Mouse (Mus musculus) stomach, embryonic 14.5 days (tissue): Measurements from ENCODE around the gene Ascl3. TPM values are rescaled to one million over a fixed set of nuclear protein-coding genes. Genes with fewer than 3 reads are reported as not detected.

ENCODE experiments used
- ATAC-seq: fragments of 200-750 bp; cut with Nextera tagmentation; 2 replicates; pipeline ENCODE4 v1.8.0; 2017; ENCODE audit warnings: low read depth, moderate TSS enrichment; ENCODE audit not compliant: insufficient number of reproducible peaks, insufficient read depth, low FRiP score
- H3K27ac ChIP-seq: fragments of 300-500 bp; sonication (generic); 2 replicates; pipeline ENCODE4 v1.5.1; 2014; ENCODE audit warnings: mild to moderate bottlenecking, low read length, moderate library complexity, mixed read lengths
- H3K27me3 ChIP-seq: fragments of 300-500 bp; sonication (generic); 2 replicates; pipeline ENCODE4 v1.6.1; 2014; ENCODE audit warnings: low read length, control low read depth, mixed read lengths; ENCODE audit not compliant: control insufficient read depth, insufficient read depth
- H3K36me3 ChIP-seq: fragments of 300-500 bp; sonication (generic); 2 replicates; pipeline ENCODE4 v1.6.1; 2014; ENCODE audit warnings: mild to moderate bottlenecking, control low read depth, low read length, moderate library complexity, mixed read lengths; ENCODE audit not compliant: control insufficient read depth, insufficient read depth
- H3K4me1 ChIP-seq: fragments of 300-500 bp; sonication (generic); 2 replicates; pipeline ENCODE4 v1.6.1; 2014; ENCODE audit warnings: low read length, control low read depth, mixed read lengths; ENCODE audit not compliant: control insufficient read depth, insufficient read depth
- H3K4me2 ChIP-seq: fragments of 300-500 bp; sonication (generic); replicated peaks from 2 replicates; pipeline ENCODE4 v1.6.1; 2014; ENCODE audit warnings: low read depth, low read length, control low read depth
- H3K4me3 ChIP-seq: fragments of 300-500 bp; sonication (generic); 2 replicates; pipeline ENCODE4 v1.5.1; 2014; ENCODE audit warnings: low read depth, low read length, control low read depth
- H3K9ac ChIP-seq: fragments of 300-500 bp; sonication (generic); replicated peaks from 2 replicates; pipeline ENCODE4 v1.6.1; 2014; ENCODE audit warnings: low read depth, mild to moderate bottlenecking, control low read depth, low read length, moderate library complexity, mixed read lengths
- H3K9me3 ChIP-seq: fragments of 300-500 bp; sonication (generic); 2 replicates; pipeline ENCODE4 v1.6.1; 2016; ENCODE audit warnings: low read depth, low read length, control low read depth; ENCODE audit not compliant: control insufficient read depth
- WGBS: fragments of 180-500 bp; shearing (Covaris S2); extraction: QIAGEN DNeasy Blood & Tissue Kit; methylation state at CpG from one replicate; pipeline ENCODE4 v1.1.7; 2014; 5-methylcytosine and 5-hydroxymethylcytosine counted together
- polyA plus RNA-seq: library from polyadenylated mRNA; unstranded; fragments of >200 nt; fragmentation: Nextera tagmentation; extraction: Ambion mirVana; gene quantifications from 2 replicates; pipeline ENCODE4 v1.2.1, GENCODE M21; 2014

The Ascl3 gene
- polyA plus RNA-seq, 1 experiment from 2014 or later = not detected

GRCm38 (mm10) chr7:109690101-109690500, 41.4 kb downstream of the Ascl3 start:
- WGBS = 92% methylated on average over 3 of the region's 3 CpGs
- no peak overlapping the region for H3K9ac ChIP-seq
- H3K4me1 ChIP-seq = 0 out of 2 replicates have a peak, but pooled peaks cover 9% of the 10 kb centered on the region
- ATAC-seq = no peak
- H3K27ac ChIP-seq = no peak overlapping the region
- no peak overlapping the region for H3K4me3 ChIP-seq
- H3K4me2 ChIP-seq = no peak overlapping the region
- no peaks in the 10 kb centered on the region for H3K27me3 ChIP-seq
- no peaks in the 10 kb centered on the region for H3K36me3 ChIP-seq
- H3K9me3 ChIP-seq = no peaks in the 10 kb centered on the region

- Histone ChIP-seq H3K9me3 (no peaks in the 10 kb centered on the region), H3K4me3 (no peak overlapping the region), H3K36me3 (no peaks in the 10 kb centered on the region), H3K9ac (no peak overlapping the region), H3K4me1 (0 out of 2 replicates have a peak, but pooled peaks cover 9% of the 10 kb centered on the region), H3K27ac (no peak overlapping the region; the same call in 1 of the 2 replicates), H3K4me2 (no peak overlapping the region), H3K27me3 (no peaks in the 10 kb centered on the region)
- WGBS = 24% methylated on average over 9 of the region's 9 CpGs
- no peak; the same call in 1 of the 2 replicates for ATAC-seq
Measured at GRCm38 (mm10) chr7:109686585-109687128, 44.9 kb downstream of the Ascl3 start.

- Histone ChIP-seq H3K27ac (no peak overlapping the region), H3K4me2 (no peak overlapping the region), H3K27me3 (no peaks in the 10 kb centered on the region), H3K9me3 (no peaks in the 10 kb centered on the region), H3K9ac (no peak overlapping the region), H3K4me3 (no peak overlapping the region), H3K4me1 (peaks cover under 1% of the 10 kb centered on the region; the same call in 1 of the 2 replicates), H3K36me3 (no peaks in the 10 kb centered on the region)
- WGBS = 94% methylated on average over 1 of the region's 1 CpGs
- no peak for ATAC-seq
Measured at GRCm38 (mm10) chr7:109680879-109681278, 50.6 kb downstream of the Ascl3 start.

- H3K4me3 ChIP-seq = no peak overlapping the region
- 92% methylated on average over 2 of the region's 2 CpGs for WGBS
- H3K4me1 ChIP-seq = peaks cover 2% of the 10 kb centered on the region; the same call in 1 of the 2 replicates
- H3K27me3 ChIP-seq = no peaks in the 10 kb centered on the region
- no peak for ATAC-seq
- no peaks in the 10 kb centered on the region for H3K36me3 ChIP-seq
- no peak overlapping the region for H3K4me2 ChIP-seq
- H3K9ac ChIP-seq = no peak overlapping the region
- no peak overlapping the region for H3K27ac ChIP-seq
- no peaks in the 10 kb centered on the region for H3K9me3 ChIP-seq
Measured at GRCm38 (mm10) chr7:109680284-109680683, 51.2 kb downstream of the Ascl3 start.

Other genes with a start within 250 kb of the Ascl3 start
- 0.04 and 0.09 TPM in 2 replicates for gene Trim66, start 223.6 kb downstream of the Ascl3 start, polyA plus RNA-seq
- gene Rpl27a, start 212.6 kb downstream of the Ascl3 start, polyA plus RNA-seq = 163 and 168 TPM in 2 replicates
- 53.3 and 62.3 TPM in 2 replicates for gene St5, start 28.1 kb downstream of the Ascl3 start, polyA plus RNA-seq
- 36.3 and 36.9 TPM in 2 replicates for gene Akip1, start 28.0 kb downstream of the Ascl3 start, polyA plus RNA-seq
- 0.14 TPM in 1 of 2 replicates, not detected in the other for gene BC051019, start 7.9 kb downstream of the Ascl3 start, polyA plus RNA-seq
- 58.8 and 65.9 TPM in 2 replicates for gene Tmem9b, start 21.1 kb upstream of the Ascl3 start, polyA plus RNA-seq
- gene Nrip3, start 50.3 kb upstream of the Ascl3 start, polyA plus RNA-seq = 0.94 and 1.4 TPM in 2 replicates
- gene Scube2, start 134.0 kb upstream of the Ascl3 start, polyA plus RNA-seq = 1.9 and 2.2 TPM in 2 replicates
- gene Dennd5a, start 228.7 kb upstream of the Ascl3 start, polyA plus RNA-seq = 51.3 and 52.4 TPM in 2 replicates